Mouse (Mus musculus) heart, adult 9 months (tissue): ENCODE results near the gene Znhit3.

Source experiments
- DNase-seq, 2 experiments: peaks; one replicate each; pipeline ENCODE4 v3.0.0; 2022; ENCODE audit warnings: low spot score in 2 of 2

Gene Znhit3

DNA sequence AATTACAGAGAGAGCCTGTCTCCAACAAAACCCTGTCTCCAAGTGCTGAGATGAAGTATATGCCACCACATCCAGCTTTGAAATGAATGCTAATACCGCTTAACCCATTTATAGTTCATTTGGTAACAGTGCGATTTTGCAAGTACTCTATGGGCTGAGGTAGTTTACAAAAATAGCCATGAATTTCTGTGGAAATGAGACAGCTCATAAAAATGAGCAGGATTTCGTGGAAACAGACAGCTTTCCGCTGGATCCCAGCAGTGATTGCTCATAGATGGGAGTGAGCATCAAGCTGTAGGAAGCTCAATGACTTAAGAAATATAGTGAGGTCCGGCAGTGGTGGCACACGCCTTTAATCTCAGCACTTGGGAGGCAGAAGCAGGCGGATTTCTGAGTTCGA lies 4.8 kb upstream of the Znhit3 start:
- DNase-seq, result no peak

DNA sequence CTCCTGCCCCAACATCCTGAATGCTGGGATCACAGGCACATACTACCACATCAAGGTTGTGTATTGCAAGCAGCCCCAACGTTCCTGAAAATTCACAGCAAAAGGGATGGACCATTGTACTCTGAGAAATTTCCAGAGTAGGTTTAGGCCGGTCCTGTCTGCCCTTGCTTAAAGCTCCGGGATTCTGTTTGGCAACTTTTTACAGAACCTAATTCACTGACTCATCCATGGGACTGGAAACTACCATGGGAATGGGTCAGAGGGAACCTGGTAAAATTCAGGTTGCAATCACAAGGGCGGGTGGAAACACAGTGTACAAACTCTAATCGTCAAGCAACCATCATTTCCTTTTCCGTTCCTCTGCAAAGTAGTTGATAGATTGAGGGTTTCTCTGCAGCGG lies 3.8 kb upstream of the Znhit3 start:
- DNase-seq, result no peak

DNA sequence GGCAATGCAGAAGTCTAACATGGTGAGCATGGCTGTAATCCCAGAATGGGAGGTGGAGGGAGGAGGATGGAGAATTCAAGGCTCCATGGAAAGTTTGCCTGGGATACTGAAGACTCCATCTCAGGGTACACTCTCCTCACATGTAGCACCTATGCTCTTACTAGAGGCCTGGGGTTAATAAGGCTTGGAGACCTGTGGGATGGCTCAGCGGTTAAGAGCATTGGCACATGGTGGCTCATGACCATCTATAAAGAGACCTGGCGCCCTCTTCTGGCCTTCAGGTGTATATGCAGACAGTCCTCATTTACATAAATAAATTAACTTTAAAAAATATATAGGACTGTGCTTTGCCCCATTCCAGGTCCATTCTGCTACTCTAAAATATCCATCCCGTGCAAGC lies 3.1 kb upstream of the Znhit3 start:
- no peak for DNase-seq

DNA sequence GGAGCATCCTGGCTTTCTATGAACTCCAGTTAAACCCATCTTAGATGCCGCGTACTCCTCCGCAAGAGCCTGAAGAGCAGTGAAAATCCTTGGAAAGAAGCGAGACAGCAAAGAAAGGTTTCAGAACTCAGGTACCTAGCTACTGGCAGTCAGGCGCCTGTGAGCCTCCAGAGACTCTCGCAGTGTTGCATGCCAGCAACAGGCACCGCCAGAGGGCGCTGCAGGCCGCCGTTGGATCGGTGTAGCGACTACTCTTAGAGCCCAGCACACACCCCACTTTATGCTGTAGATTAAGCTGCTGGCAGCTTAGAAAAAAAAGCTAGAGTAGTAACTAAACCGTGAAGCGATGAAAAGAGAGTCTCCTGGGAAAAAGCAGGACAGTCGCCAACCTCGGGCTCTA lies 2.3 kb upstream of the Znhit3 start:
- DNase-seq, result peak; percentile 57 to 82

DNA sequence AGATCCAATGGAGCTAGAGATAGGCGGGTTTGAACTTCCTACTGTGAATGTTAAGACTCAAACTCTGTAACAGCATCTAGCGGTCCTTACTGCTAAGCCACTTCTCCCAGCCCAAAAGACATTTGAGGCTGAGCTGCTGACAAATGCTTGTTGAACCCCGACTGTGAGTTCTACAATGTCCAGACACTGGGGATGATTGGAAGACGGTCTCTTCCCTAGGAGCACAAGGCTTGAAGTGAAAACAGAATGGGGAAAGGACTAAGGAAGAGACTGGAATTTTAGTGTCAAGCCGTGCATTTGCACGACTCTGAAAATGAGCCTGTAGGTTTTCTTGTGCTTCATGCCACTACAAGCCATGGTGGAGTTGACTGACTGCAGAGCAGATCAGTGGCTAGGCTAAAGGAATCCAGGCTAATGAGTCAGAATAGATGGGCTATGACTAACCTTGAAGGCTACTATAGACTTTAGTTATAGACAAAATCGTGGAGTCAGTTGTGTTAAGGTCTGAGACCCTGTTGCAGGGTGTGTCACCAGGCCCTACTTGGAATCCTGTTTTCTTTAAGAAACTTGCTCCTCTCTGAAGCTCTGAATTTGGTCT lies 636 bp upstream of the Znhit3 start:
- no peak for DNase-seq

DNA sequence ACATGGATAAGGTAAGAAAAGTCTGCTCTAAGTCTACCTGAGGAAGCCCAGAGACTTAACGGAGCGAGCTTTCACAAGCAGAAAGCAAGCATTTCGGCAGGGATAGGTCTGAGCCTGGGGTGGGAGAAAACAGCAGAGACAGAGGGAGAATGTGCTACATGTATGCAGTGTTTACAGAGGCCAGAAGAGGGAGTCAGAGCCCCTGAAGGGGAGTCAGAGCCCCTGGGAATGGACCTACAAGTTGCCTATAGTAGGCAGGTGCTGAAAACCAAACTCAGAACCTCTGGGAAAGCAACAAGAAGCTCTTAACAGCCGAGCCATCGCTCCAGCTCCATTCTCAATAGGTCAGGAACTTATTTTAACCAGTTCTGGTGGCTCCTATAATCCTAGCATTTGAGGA lies 1.5 kb downstream of the Znhit3 start:
- no peak for DNase-seq

DNA sequence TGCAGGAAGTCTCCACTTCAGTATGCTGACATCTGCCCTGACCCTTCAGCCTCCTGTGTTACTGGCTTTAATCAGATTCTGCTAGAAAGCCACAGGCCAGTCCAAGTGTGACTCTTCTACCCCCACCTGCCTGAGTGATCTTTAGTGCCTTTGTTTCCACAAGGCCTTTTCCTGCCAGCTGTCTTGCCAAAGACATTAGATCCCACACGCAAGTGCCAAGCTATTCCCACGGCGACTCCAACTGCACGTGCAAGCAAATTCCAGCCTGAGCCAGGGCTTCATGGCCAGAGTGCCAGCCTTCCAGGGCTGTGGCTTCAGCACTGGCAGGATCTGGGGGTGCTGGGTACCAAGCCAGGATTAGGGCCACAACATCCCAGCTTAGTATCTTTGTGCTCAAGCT lies 5.8 kb downstream of the Znhit3 start:
- DNase-seq, result no peak

DNA sequence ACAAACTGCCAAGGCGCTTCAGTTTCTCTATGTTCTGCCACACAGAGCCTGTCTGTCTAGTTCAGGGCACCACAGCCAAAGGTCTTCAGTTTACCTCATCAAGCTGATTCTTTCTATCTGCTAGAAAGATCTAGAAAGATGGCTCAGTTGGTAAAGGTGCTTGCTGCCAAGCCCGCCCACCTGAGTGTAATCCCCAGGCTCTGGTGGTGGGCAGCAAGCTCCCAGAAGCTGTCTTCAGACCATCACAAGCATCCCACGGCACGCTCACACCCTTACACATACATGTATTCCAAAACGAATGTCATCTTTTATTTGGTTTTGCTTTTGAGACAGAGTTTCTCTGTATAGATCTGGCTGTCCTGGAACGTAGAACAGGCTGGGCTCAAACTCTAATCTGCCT lies 7.7 kb downstream of the Znhit3 start:
- DNase-seq, result no peak

DNA sequence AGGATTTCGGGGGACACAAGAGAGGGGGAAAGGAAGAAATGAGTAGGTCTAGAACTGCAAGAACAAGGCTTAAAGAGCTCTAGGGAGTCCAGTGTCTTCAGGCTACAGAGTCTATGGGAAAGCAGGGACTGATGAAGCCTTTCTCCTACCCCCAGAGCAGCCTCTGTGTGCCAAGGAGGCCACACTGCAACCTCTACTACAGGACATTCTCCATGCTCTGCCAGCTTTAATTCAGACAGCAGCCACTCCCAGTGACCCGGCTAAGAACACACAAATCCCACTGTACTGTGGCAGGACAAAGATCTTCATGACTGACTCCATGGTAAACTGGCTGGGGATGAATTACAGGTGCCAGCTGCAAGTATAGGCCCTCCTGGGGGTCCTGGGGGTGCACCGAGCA lies 9.1 kb downstream of the Znhit3 start:
- DNase-seq, result no peak

DNA sequence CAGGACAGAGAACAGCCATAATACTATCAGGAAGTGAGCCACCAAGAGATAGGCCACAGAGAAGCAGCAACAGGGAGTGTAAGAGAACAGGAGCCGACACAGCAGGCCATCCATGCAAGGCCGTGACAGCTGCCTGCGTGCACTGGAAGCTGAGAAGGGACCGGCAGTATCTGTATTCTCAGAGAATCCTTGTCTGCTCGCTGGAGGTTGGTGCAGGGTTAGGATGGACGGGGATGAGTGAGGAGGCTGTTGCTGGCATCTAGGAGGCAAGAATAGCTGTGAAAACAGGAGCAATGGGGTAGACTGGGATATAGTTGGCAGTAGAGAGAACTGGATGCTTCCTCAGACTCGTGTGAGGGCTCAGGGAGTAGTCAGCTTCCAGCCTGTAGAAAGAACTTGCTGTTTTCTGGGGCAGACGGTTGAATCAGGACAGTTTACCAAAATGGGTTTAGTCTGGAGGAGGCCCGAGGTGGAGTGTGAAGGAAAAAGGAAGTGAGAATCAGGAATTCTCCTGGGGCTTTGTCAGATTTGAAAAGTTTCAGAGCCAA lies 11.5 kb downstream of the Znhit3 start:
- no peak for DNase-seq

DNA sequence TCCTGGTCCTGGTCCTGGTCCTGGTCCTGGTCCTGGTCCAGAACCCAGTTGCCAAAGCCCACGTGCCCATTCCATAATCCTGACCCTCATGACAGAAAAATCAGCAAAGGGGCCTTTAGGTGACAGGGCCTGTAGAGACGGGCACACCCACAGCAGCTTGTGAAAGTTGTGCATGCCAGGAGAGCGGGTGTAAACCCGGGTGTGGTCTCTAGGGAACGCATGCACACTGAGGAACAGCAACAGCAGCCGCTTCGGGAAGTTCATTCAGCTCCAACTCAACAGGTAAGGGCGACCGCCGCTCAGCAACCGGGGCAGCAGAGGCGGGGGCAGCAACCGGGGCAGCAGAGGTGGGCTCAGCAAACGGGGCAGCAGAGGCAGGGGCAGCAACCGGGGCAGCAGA lies 23.1 kb downstream of the Znhit3 start:
- no peak for DNase-seq

DNA sequence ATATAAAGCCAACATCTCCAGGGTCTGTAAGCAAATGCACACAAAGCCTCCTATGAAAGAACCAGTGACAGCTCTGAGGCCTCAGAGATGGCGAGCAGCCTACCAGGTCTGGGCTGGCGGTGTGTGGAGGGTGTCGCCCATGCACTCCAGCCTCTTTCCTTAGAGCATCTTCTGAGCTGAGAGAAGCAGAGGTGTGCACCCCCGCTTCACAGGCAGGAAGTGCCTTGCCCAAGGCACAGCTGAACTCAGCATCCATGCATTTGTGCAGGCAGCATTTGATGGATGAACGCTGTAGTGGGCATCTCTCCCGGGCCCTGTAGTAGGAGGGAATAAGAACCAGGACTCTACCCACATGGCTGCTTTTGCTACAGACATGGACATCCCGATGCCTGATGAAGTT lies 24.5 kb downstream of the Znhit3 start:
- DNase-seq, result no peak

DNA sequence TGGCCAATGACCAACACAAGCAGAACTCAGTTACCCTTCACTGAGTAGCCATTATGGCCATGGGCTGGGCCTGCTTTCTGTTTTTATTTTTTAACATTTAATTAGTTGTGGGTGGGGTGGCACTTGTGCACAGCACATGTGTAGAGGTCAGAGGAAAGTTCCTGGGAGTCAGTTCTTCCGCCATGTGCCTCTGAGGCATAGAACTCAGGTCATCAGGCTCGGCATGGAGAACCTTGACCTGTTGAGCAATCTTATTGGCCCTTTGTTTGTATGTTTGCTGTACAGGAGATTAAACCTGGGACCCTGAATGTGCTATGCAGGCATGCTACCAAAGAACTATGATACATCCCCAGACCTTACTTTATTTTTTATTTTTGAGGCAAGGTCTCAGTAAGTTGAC lies 26.7 kb downstream of the Znhit3 start:
- no peak for DNase-seq

DNA sequence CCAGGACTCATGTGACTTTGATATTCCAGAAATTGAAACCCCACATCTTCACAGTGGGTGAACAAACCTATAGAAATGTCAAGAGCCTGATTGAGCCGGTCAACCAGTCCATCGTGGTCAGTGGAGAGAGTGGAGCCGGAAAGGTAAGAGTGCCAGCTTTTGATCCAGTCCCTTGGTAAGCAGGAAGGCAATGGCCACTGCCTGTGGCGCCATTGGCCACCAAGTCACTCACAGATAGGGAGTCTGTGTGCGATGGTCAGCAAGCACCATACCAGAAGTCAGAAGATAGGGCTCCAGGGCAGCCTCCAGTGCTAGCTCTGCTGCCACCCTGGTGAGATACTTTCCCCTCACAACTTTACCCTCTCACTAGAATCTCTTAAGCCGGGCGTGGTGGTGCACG lies 28.1 kb downstream of the Znhit3 start:
- DNase-seq, result no peak

DNA sequence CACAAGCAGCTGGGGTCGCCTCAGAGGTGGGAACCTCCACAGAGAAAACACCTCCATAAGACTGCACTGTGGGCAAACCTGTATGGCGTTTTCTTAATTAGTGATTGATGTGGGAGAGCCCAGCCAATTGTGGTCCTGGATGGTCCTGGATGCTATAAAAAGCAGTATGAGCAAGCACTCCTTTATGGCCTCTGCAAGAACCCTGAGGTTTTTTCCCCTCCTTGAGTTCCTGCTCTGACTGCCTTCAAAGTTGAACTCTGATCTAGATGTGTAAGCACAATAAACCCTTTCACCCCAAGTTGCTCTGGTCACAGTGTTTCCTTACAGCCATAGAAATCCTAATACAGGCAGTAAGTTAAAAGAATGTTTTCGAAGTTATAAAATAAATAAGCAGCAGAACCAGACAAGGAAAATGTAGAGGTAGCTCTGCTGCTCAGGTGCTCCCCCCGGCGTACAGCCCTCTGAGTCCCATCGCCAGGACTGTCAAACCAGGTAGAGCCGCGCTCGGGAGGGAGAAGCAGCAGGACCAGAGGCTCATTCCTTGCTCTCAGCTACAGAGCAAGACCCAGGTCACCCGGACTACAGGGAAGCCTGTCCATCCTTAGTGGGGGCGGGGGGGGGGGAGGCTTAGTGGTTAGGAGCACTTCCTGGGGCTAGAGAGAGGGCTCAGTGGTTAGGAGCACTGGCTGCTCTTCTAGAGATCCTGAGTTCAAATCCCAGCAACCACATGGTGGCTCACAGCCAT lies 29.2 kb downstream of the Znhit3 start:
- DNase-seq, result no peak

DNA sequence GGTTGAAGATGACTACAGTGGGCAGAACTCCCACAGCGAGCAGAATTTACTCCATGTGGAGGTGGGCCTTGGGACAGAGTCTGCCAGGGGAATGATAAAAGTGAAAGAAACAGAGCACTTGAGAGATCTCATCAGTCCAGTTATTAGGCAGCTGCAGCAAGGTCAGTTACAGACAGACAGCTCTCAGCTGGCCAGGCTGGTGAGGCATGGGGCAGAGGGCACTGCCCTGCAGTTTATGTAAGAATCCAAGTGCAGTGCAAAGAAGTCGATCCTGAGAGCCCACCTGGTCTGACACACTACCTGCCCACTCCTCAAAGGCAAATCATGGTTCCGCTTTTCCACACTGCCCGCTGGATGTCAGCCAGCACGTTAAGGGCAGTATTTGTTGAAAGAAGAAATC lies 29.9 kb downstream of the Znhit3 start:
- no peak for DNase-seq

DNA sequence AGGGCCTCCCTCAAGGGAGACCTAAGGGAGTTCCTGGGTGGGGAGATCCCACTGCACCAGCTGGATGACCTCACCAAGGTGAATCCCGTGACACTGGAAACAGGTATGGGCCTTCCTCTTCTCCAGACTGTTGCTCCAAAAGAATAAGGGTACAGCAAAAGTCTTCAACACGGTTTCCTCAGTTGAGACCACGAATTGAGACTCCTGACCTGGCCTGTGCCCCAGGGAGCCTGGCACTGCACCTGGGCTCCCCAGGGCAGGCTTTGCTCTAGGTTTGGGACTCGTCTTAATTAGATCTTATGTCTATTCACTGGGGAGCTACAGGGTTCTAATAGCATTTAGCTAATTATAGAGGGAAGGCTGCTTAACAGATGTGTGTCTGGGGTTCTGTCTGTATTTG lies 30.9 kb downstream of the Znhit3 start:
- DNase-seq, result no peak

DNA sequence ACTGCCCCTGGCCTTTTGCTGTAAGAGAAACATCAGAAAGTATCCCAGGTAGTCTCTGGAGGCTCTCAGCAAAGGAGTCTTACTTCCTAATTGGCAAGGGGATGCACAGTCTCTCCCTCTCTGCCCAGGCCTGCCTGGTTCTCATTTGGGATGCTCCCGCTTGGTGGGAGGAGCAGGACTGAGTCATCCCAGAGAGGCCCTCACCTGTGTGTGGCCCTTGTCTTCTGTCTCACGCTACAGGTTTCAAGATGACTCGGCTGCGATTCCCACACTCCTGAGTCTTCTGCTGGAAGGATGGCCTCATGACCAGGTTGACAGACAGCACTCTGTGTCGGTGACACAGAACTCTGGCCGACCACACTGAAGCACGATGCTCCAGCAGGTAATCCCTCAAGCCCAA lies 33.8 kb downstream of the Znhit3 start:
- DNase-seq, result no peak

DNA sequence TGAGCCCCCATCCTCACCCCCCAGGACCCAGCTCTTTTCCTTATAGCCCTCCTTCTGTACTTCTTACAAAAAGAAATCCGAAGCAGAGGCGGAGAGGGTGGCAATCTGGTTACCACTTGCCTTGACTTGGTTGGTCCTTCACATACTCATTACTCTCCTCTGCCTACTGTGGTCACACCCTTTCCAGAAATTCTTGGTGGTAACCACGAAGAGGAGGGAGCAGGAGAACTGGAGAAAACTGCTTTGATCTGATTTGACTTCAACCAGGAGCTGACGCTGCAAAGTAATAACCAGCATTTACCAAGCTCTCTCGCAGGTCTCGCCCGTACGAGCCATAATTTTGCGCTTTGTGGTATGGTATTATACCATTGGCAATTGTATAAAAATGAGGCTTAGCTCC lies 35.2 kb downstream of the Znhit3 start:
- DNase-seq, result no peak

DNA sequence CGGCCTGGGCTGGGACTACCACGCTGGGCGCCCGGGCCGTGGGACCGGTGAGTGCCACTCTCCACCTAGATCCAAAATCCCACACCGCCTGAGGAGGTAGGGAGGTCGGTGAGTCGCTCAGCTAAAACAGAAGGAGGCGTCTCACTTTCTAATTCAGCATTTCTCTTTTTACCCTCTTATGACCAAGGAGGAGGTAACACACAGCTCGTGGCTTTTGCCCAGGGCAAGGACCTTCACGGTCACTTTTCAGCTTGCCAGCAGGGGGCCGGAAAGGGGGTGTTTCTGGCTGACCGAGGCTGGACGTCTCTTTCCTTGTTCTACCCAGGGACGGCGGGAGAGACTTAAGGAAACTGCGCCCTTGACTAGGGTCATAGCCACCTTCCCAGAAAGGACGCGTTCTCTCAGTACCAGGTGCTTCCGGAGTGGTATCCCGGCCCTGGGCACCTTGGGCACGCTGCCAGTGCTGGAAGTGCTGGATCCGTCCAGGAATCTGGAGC lies 35.7 kb downstream of the Znhit3 start:
- peak; percentile 50 to 58 for DNase-seq

DNA sequence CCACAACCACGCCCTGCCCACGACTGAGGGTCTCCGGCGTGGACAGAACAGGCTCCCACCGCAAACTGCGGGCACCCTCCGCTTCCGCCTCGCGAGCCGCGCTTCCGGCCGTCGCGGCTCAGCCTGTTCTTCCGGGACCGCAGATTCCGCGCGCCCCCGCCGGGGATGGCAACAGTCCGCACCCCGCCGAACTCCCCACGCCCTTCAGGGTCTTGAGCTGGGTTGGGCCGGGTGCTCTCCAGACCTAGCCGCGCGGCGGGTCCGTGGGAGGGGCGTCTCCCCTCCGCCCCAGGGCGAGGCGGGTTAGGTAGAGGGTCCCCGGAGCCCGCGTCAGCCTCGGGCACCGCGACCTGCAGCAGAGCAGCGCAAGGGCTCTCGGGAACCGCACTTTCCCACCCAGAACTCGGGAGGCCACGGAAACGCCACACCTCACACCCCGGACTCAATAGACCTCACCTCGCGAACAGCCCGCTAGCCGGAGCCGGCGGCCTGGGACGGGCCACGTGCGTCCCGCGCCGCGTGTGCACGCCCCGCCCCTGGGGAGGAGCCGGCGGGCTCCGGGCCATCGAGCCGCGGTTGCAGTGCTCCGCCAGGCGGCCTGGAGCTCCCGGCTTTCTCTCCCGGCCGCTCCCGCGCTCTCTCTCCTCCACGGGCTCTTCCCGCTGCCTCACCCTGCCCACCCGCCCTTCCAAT lies 36.2 kb downstream of the Znhit3 start, which contains the start of the genes Myo19 and Pigw:
Myo19 (plus strand) TSS at position 377 of the 693 bp plus-strand sequence.
Pigw (minus strand) TSS at position 514 of the 693 bp plus-strand sequence.
- peak; percentile 76 to 81 for DNase-seq

DNA sequence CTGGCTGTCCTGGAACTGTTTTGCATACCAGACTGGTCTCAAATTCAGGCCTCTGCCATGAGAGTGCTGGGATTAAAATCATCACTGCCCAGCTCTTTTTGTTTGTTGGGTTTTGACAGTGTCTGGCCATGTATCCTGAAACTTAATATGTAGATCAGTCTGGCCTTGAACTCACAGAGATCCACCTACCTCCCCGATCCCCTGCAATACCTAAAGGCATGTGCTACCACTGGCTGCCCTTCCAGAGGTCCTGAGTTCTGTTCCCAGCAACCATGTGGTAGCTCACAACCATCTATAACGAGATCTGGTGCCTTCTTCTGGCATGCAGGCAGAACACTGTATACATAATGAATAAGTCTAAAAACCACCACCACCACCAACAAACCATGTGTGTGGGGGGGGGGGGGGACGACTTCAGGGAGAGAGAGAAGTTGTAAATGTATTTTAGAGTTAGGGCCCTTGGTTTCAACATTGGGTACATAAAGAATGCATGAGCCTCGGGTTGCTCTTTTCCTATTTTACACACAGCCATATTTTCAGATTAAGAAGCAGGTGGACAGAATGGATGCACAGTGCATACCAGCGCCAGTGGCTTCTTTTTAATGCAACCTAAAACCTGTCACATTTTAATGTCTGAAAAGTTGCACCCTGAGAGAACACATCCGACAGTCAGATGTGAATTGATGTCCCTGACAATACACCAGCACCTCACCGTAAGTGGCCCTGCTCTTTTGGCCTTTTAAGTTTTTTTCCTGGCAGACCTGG lies 37.0 kb downstream of the Znhit3 start:
- no peak for DNase-seq
